Mouse (Mus musculus) CH12.LX (cell line): Measurements from ENCODE around the gene Zfp30. TPM values are rescaled to one million over a fixed set of nuclear protein-coding genes. Genes with fewer than 3 reads are reported as not detected.
A peak's percentile ranks its signal among the peaks of the same experiment; 100 is the strongest.

Experiments
- DNase-seq: peaks from one replicate; pipeline ENCODE4 v3.0.0-alpha.2; 2013; ENCODE audit errors: extremely low read depth
- H3K27ac ChIP-seq: 2 replicates; pipeline ENCODE4 v1.5.1; 2012; ENCODE audit warnings: low read depth, mild to moderate bottlenecking, control low read depth, moderate library complexity; ENCODE audit not compliant: insufficient read depth
- H3K27me3 ChIP-seq: replicated peaks from 2 replicates; pipeline ENCODE3; 2012; ENCODE audit warnings: inconsistent platforms
- H3K36me3 ChIP-seq, 2 experiments: replicated peaks in 1 of 2; 2 replicates each; pipeline versions ENCODE3 to v1.6.1; 2012; ENCODE audit warnings: inconsistent platforms in 1 of 2, low read length in 1 of 2, mild to moderate bottlenecking in 1 of 2, mixed read lengths in 1 of 2, moderate library complexity in 1 of 2; ENCODE audit not compliant: control insufficient read depth in 1 of 2, insufficient read depth in 1 of 2
- H3K4me1 ChIP-seq, 2 experiments: 2 replicates each; pipeline ENCODE4 v1.6.1; 2012; ENCODE audit warnings: inconsistent platforms in 1 of 2, moderate library complexity in 1 of 2; ENCODE audit not compliant: insufficient read depth in 2 of 2, control insufficient read depth in 1 of 2
- H3K4me2 ChIP-seq: 2 replicates; pipeline ENCODE4 v1.6.1; 2012; ENCODE audit warnings: low read depth, mild to moderate bottlenecking, control low read depth; ENCODE audit not compliant: poor library complexity, insufficient read depth, severe bottlenecking
- H3K4me3 ChIP-seq, 3 experiments: fragments of 150-350 bp in 1 of 3; sonication (generic) in 1 of 3; replicated peaks in 1 of 3; 2 replicates each; pipeline versions ENCODE3 to v1.5.1; 2011 to 2012; ENCODE audit warnings: low read depth in 2 of 3, low read length in 2 of 3, mild to moderate bottlenecking in 2 of 3, moderate library complexity in 2 of 3, control low read depth in 1 of 3, improper control_type of control experiment in 1 of 3, inconsistent platforms in 1 of 3, mixed read lengths in 1 of 3; ENCODE audit not compliant: poor library complexity in 1 of 3
- H3K79me2 ChIP-seq: replicated peaks from 2 replicates; pipeline ENCODE4 v1.6.1; 2012; ENCODE audit warnings: mild to moderate bottlenecking, moderate library complexity; ENCODE audit not compliant: control insufficient read depth, poor library complexity, insufficient read depth, severe bottlenecking; ENCODE audit errors: extremely low read depth
- H3K9ac ChIP-seq: 2 replicates; pipeline ENCODE4 v1.6.1; 2012; ENCODE audit warnings: low read depth, mild to moderate bottlenecking, control low read depth, moderate library complexity; ENCODE audit not compliant: insufficient read depth
- H3K9me3 ChIP-seq: replicated peaks from 2 replicates; pipeline ENCODE3; 2012; ENCODE audit warnings: low read length, inconsistent platforms, mixed read lengths
- BHLHE40 ChIP-seq: IDR thresholded peaks from 2 replicates; pipeline ENCODE4 v1.6.1; 2011; ENCODE audit warnings: mild to moderate bottlenecking, low read depth, low read length, improper control_type of control experiment
- CHD1 ChIP-seq: IDR thresholded peaks from 2 replicates; pipeline ENCODE4 v1.6.1; 2012; ENCODE audit warnings: low read depth, low read length, improper control_type of control experiment, inconsistent platforms
- CHD2 ChIP-seq: IDR thresholded peaks from 2 replicates; pipeline ENCODE4 v1.6.1; 2011; ENCODE audit warnings: low read length, improper control_type of control experiment
- ETS1 ChIP-seq: conservative IDR thresholded peaks from 2 replicates; pipeline ENCODE4 v1.6.1; 2012; ENCODE audit warnings: low read depth, mild to moderate bottlenecking, inconsistent platforms, low read length, improper control_type of control experiment, moderate library complexity
- IRF4 ChIP-seq: IDR thresholded peaks from 2 replicates; pipeline ENCODE4 v1.6.1; 2014; ENCODE audit warnings: low read depth, mild to moderate bottlenecking, inconsistent platforms, low read length, improper control_type of control experiment
- MAFK ChIP-seq: IDR thresholded peaks from 2 replicates; pipeline ENCODE4 v1.6.1; 2011; ENCODE audit warnings: low read length, improper control_type of control experiment; ENCODE audit not compliant: insufficient replicate concordance
- MAX ChIP-seq: IDR thresholded peaks from 2 replicates; pipeline ENCODE4 v1.6.1; 2011; ENCODE audit warnings: low read length, improper control_type of control experiment
- MEF2A ChIP-seq: IDR thresholded peaks from 2 replicates; pipeline ENCODE4 v1.6.1; 2014; ENCODE audit warnings: low read depth, mild to moderate bottlenecking, inconsistent platforms, low read length, improper control_type of control experiment, borderline replicate concordance
- PAX5 ChIP-seq: IDR thresholded peaks from 2 replicates; pipeline ENCODE4 v1.6.1; 2012; ENCODE audit warnings: low read length, inconsistent platforms, mixed read lengths
- POLR2A ChIP-seq: IDR thresholded peaks from 2 replicates; pipeline ENCODE4 v1.6.1; 2011; ENCODE audit warnings: low read depth, mild to moderate bottlenecking, improper control_type of control experiment, low read length
- POLR2AphosphoS2 ChIP-seq: IDR thresholded peaks from 2 replicates; pipeline ENCODE4 v1.6.1; 2011; ENCODE audit warnings: low read depth, low read length, improper control_type of control experiment
- RAD21 ChIP-seq: IDR thresholded peaks from 2 replicates; pipeline ENCODE4 v1.6.1; 2011; ENCODE audit warnings: low read depth, mild to moderate bottlenecking, low read length, improper control_type of control experiment, moderate library complexity
- RCOR1 ChIP-seq: conservative IDR thresholded peaks from 2 replicates; pipeline ENCODE4 v1.6.1; 2012; ENCODE audit warnings: low read depth, mild to moderate bottlenecking, inconsistent platforms, low read length, improper control_type of control experiment
- SIN3A ChIP-seq: IDR thresholded peaks from 2 replicates; pipeline ENCODE4 v1.6.1; 2012; ENCODE audit warnings: low read length, improper control_type of control experiment, inconsistent platforms
- SMC3 ChIP-seq: IDR thresholded peaks from 2 replicates; pipeline ENCODE4 v1.6.1; 2011; ENCODE audit warnings: low read depth, low read length, improper control_type of control experiment
- TBP ChIP-seq: conservative IDR thresholded peaks from 2 replicates; pipeline ENCODE4 v1.6.1; 2011; ENCODE audit warnings: low read depth, low read length, improper control_type of control experiment
- UBTF ChIP-seq: IDR thresholded peaks from 2 replicates; pipeline ENCODE4 v1.6.1; 2012; ENCODE audit warnings: low read depth, mild to moderate bottlenecking, inconsistent platforms, low read length, improper control_type of control experiment, moderate library complexity
- USF2 ChIP-seq: conservative IDR thresholded peaks from 2 replicates; pipeline ENCODE4 v1.6.1; 2011; ENCODE audit warnings: low read depth, low read length, improper control_type of control experiment
- ZMIZ1 ChIP-seq: IDR thresholded peaks from 2 replicates; pipeline ENCODE4 v1.6.1; 2012; ENCODE audit warnings: low read depth, mild to moderate bottlenecking, inconsistent platforms, low read length, improper control_type of control experiment
- dilution Hi-C: fragments of 300-500 bp; cut with MboI; formaldehyde crosslinking; loops from 2 replicates; pipeline ENCODE4 v1.14.3; 2020; ENCODE audit warnings: low sequenced_read_pairs; ENCODE audit not compliant: extremely low pct_unique_long_range_greater_than_20kb, extremely low pct_ligation_motif_present
- in situ Hi-C: fragments of 300-500 bp; cut with MboI; formaldehyde crosslinking; loops from 3 replicates; pipeline ENCODE4 v1.14.3; 2019; ENCODE audit warnings: low sequenced_read_pairs, low pct_ligation_motif_present, low pct_unique_long_range_greater_than_20kb, mixed read lengths
- polyA plus RNA-seq: library from polyadenylated mRNA; unstranded; fragments of >175 nt; gene quantifications from 2 replicates; pipeline ENCODE4 v1.2.1, GENCODE M21; 2012; ENCODE audit warnings: low read depth; ENCODE audit not compliant: insufficient read length
- total RNA-seq, 2 experiments: library from RNA; depleted of rRNA; stranded (reverse); fragments of 300-350 nt in 1 of 2; fragments of >200 nt in 1 of 2; gene quantifications; 2 replicates each; pipeline ENCODE4 v1.2.3; 2012 to 2014

Gene Zfp30
- total and polyA plus RNA-seq, 3 experiments, result 0.54 to 0.76 (median 0.76) TPM

DNA sequence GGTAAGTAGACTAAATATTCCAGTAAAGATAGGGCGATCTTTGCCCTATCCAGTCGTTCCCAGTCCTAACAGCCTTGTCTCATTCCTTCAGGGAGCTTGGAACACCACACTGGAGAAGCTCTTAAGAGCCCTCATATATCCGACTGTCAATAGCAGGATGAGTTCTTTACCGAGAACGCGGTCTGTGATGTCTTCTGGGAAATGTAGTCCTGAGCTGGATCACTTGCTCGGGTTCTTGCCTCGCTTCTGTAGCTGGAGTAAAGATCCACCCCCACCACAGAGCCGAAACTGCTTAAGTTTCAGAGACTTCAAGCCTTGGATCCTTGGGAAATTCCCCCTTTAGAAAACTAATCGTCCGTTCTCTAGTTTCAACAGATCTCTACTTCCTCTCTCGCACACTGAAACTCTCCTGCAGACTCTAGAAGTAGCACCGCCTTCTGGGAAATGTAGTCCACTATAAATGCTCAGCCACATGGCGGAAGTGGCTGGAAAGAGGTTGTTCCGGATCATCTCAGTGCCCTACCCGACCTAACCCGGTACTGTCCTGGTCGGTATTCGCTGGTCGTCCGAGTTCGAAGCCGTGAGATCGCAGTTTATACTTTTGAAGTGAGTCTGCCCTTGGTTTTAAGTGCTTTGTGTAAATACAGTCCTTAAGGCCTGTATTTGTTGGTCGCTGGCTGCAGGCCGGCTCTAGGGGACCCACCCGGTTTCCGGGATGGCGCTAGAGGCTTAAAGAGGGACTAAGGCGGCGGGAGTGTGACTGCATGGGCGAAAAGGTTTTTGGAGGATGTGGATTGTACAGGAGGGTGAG, 15.5 kb upstream of the Zfp30 start, which contains the start of gene Zfp84 (continued):
- no peak for TF ChIP-seq PAX5
- TF ChIP-seq USF2, result no peak; the same call in 1 of the 2 replicates
- peak; percentile 73 for TF ChIP-seq MAX
- TF ChIP-seq SIN3A, result peak; percentile 94
- TF ChIP-seq ZMIZ1, result peak; percentile 71
- TF ChIP-seq RCOR1, result 0 out of 2 replicates have a peak, but pooled peaks have one; percentile 15
- peak; percentile 10 for TF ChIP-seq RAD21
- peak; percentile 85 for TF ChIP-seq CHD2
- 0 out of 2 replicates have a peak, but pooled peaks have one; percentile 4 for TF ChIP-seq BHLHE40
- no peak for TF ChIP-seq UBTF
- TF ChIP-seq MAFK, result no peak
- peak; percentile 83; the same call in 1 of the 2 replicates for TF ChIP-seq POLR2AphosphoS2
- TF ChIP-seq MEF2A, result no peak; the same call in 1 of the 2 replicates

DNA sequence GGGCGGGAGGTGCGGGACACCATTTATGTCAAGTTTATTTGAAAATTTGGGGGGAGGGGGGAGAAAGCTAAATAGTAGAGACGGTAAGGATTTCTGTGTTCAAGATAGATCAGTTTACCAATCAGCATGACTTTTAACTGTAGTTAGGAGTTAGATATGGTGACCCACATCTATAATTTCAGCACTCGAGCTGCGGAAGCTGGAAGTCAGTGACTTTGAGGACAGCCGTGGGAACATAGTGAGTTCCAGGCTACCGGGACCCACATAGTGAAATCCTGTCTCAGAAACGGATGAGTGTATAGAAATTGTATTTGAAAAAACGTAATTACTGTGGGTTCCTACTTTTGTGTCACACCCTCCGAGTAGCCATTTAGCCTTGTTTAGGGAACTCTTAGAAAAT, 14.8 kb upstream of the Zfp30 start:
- H3K79me2 ChIP-seq, result peaks cover 23% of the 10 kb centered on the region
- peaks cover 2 to 56% of the 10 kb centered on the region in 2 experiments; a peak in 3 of 4 replicates for H3K4me1 ChIP-seq
- no peak for TF ChIP-seq TBP
- no peak for TF ChIP-seq CHD2
- no peak for TF ChIP-seq SMC3
- TF ChIP-seq MAFK, result no peak
- TF ChIP-seq POLR2A, result no peak
- no peak for TF ChIP-seq CHD1
- no peak for TF ChIP-seq IRF4
- TF ChIP-seq PAX5, result no peak
- no peak for TF ChIP-seq ETS1
- TF ChIP-seq MEF2A, result no peak
- TF ChIP-seq, all 38 proteins: peak for 0
- Histone ChIP-seq H3K9ac (peak overlapping the region; percentile 88), H3K4me2 (peak overlapping the region; percentile 79), H3K36me3 (peaks cover 20 to 34% of the 10 kb centered on the region in 2 experiments), H3K27me3 (no peaks in the 10 kb centered on the region), H3K4me3 (peak overlapping the region; percentile 71 to 97 (median 85)), H3K9me3 (peaks cover 3% of the 10 kb centered on the region), H3K27ac (peak overlapping the region; percentile 89)
- in situ Hi-C loops (loop anchor here (5.0 kb wide), 1 partner anchor 42 kb away; the partner anchor contains the start of gene Catsperg2), dilution Hi-C loops (no loop called here)
- DNase-seq, result no peak
